Mouse (Mus musculus) ZHBTc4 (cell line): ENCODE results near the gene Gimap7.
"Not testable (repeated sequence)": the region's sequence is repeated elsewhere in the genome, so short reads cannot be mapped to it uniquely, and the experiment has no call there.

ENCODE experiments used
- DNase-seq: peaks from one replicate; pipeline ENCODE4 v3.0.0-alpha.2; 2011; ENCODE audit warnings: low read depth, low spot score

Gimap7 gene

DNA sequence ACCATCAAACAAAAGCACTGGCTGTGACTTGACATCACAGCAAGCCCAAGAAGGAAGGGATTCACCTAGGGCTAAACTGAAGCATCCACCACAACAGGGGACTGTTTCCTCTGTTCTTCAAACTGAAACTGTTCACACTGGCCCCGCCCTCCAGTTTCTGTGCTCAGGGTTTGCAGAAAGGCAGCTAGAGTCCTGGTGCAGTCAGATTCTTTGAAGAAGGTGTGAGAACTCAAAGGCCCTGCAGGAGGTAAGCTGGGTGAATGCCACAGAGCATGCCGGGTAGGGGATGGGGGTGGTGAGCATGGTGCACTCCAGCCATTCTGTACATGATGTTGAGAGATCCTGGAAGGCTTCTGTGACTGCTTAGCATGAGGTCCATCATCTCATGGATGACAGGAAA is at the start of gene Gimap7, which contains the start of gene Gm28053:
Gimap7 (plus strand) TSS at position 167 of the 400 bp plus-strand sequence.
Gm28053 (plus strand) TSS at position 153 of the 400 bp plus-strand sequence.
- DNase-seq, result peak; percentile 62

DNA sequence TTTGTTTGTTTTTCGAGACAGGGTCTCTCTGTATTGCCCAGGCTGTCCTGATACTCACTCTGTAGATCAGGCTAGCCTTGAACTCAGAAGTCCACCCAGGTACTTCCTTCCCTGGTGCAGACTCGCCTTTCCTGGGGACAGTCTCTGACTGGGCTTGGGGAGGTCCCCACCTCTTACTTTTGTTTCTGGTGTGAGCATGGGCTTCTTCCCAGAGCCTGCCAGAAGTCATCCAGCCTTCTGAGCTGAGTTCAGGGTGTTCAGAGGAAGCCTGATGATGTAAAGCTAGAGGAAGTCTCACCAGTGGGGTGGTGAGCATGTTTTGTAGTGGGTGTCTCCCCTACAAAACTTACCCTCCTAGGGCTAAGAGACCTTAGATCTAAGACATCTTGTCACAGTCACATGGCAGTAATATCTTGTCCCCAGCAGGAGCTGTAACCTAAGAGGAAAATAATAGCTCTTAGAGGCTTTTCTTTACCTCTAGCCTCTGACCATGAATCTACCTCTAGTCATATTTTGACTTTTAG is 48.9 kb upstream of the Gimap7 start:
- DNase-seq, result no peak

- peak; percentile 42 for DNase-seq
Measured at GRCm38 (mm10) chr6:48674291-48675058, 43.9 kb upstream of the Gimap7 start.

DNA sequence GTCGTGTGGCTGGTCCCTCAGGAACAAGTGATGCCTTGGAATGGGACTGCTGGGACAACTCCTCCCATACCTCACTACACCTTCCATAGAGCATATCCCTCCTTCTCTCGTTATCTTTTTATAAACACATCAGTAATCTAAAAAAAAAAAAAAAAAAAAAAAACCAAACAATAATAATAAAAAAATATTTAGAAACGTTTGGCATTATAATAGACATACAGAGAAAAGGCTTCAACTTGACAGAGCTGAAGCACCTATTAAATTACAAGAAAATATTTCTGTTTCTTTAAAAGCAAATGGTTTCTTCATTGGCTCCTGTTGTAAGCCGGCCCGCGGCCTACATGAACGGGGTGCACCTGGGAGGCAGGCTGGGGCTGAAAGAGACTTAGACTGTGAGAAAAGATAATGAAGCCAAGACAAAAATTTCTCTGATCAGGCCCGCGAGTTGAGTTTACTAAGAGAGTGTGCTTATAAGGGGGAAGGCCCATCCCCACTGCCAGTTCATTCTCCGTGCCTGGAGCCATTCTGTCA is 43.0 kb upstream of the Gimap7 start:
- no peak for DNase-seq

DNA sequence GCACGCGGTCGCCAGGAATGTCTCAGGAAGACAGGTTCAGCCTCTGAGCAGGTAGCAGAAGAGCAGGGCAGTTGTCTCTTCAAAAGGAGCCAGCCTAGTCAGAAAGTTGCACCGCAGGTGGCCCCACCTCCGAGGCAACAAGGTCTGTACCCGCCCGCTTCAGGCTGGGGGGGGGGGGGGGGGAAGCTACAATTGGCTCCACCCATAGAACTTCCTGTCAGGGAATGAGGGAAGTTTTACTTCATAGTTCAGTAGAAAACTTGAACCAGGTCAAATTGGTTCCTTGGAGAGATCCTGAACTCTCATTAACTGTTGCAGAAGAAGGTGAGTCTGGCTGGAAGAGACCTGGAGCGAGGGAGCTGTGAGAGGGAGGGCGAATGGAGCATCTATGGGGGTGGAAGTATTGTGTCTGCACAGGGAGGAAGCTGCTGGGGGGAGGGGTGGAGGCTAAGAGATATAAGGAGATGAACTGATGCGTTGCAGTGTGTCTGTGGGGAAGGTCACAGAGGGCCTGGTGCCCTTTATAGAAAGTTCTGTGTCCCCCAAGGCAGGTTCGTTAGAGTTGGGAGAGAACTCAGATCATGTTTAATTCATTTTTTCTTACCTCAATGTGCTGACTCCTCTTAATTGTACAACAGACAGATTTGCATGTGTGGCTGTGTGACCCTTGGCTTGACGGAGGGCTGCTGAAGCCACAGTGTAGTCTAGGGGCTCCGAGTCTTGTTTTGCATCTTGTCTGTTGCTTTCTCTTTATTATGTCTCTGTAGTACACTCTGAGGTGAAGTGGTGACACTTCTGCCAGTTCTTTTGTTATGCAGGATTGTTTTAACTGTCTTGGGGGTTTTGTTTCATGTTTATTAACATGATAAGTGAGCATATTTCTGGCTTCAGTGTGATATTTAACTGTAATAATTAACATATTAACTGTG is 42.2 kb upstream of the Gimap7 start, which contains the start of gene Gimap9:
Gimap9 (plus strand) TSS at position 199 of the 929 bp plus-strand sequence.
- peak; percentile 81 for DNase-seq

DNA sequence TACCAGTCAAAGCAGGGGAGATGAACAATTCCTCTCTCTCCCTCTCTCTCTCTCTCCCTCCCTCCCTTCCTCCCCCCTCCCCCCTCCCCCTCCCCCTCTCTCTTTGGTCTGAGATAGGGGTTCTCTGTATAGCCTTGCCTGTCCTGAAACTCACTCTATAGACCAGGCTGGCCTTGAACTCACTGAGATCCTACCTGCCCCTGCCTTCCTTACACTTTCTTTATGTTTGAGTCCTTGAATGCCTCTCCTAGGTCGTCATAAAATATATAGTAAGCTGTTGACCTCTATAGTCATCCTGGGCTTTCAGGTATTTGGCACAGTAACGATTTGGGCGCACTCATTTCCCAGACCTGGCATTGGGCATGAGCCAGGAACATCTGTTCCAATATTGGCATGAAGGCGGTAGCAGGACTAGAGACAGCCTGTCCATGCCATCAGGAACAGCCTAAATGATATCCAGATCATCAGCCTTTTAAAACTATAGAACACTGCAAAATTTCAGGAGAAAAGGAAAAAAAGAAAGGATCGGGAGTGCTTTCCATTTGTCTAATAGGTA is 41.5 kb upstream of the Gimap7 start:
- DNase-seq, result no peak

DNA sequence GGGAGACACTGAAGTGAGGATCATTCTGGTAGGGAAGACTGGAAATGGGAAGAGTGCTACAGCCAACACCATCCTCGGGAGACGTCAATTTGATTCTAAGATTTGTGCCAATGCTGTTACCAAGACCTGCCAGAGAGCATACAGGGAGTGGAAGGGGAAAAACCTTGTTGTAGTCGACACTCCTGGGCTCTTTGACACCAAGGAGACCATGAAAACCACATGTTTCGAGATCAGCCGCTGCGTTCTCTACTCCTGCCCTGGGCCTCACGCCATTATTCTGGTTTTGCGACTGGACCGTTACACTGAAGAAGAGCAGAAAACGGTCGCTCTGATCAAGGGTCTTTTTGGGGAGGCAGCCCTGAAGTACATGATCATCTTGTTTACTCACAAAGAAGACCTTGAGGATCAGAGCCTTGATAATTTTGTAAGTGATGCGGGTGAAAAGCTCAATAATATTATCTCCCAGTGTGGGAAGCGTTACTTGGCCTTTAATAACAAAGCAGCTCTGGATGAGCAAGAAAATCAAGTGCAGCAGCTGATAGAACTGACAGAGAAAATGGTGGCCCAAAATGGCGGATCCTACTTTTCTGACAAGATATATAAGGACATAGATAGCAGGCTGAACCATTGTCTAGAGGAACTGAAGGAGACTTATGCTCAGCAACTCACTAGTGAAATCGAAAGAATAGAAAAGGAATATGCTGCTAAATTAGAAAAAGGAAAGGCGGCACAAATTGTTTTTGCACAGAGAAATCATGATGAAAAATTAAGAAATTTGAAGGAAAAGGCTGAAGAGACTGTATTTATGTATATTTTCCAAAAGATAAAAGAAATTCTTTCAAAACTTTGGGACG is 40.7 kb upstream of the Gimap7 start:
- no peak for DNase-seq

DNA sequence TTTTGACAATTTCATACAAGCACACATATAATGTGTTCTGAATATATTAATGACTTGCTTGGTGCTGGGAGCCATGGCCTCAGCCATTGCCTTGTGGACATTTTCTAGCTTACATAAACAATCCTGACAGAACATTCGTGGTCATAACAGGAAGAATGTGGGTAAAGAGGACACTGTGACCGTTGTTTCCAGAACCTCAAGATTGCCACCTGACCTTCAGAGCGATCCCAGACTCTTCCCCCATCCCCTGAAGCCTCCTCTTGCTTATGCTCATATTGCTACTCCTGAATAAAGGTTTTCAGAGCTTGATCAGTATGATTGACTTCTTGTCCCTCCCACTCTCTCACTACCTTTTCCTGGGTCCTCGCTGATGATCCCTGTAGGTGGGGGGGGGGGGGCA is 40.0 kb upstream of the Gimap7 start:
- no peak for DNase-seq

DNA sequence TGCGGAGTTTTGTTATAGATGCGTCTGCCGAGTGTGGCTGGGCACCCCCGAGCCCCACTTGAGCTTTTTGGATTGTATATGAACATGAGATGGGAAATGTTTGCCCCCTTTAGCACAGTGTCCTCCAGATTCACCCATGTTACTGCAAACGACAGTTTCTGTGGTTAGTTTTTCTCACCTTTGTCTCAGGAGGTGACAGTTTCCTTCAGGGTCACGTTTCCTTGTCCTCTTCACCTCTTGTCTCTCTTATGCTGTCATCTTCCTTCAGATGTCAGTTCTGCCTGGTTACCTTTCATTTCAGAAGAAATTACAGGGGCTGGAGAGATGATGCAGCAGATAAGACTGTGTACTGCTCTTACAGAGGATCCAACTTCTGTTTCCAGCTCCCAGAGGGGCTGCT is 38.7 kb upstream of the Gimap7 start:
- no peak for DNase-seq

- DNase-seq, result no peak
Measured at GRCm38 (mm10) chr6:48680421-48680820, 38.0 kb upstream of the Gimap7 start.

GRCm38 (mm10) chr6:48681472-48682090 is 36.8 kb upstream of the Gimap7 start:
- no peak for DNase-seq

DNA sequence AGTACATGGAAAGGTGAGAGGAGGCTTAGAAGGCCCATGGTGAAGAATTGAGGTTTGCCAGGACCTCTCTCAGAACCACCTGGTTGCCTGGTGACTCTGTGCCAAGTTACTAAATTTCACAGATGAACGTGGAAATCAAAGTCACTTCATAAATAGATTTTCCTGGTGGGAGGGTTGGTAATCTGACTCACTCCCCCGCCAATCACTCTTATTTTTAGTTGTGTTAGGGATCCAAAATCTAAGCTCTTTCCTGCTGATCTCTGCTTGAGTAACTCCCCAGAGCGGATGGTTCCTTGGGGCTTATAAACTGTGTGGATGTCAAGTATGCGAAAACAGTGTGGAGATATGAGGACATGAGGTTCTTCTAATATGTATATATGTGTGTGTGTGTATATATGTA is 36.1 kb upstream of the Gimap7 start:
- no peak for DNase-seq

GRCm38 (mm10) chr6:48683263-48683821 is 35.1 kb upstream of the Gimap7 start:
- not testable (repeated sequence) for DNase-seq

GRCm38 (mm10) chr6:48684319-48684718 is 34.1 kb upstream of the Gimap7 start, which contains the start of gene Gimap4:
Gene Gimap4, plus strand, starts transcription at chr6:48684549.
- DNase-seq, result no peak

- DNase-seq, result no peak
Measured at GRCm38 (mm10) chr6:48684806-48685205, 33.6 kb upstream of the Gimap7 start.

GRCm38 (mm10) chr6:48685251-48685650 is 33.2 kb upstream of the Gimap7 start:
- DNase-seq, result no peak

- no peak for DNase-seq
Measured at GRCm38 (mm10) chr6:48685694-48686665, 32.4 kb upstream of the Gimap7 start.

GRCm38 (mm10) chr6:48687077-48687476 is 31.3 kb upstream of the Gimap7 start:
- DNase-seq, result no peak

DNA sequence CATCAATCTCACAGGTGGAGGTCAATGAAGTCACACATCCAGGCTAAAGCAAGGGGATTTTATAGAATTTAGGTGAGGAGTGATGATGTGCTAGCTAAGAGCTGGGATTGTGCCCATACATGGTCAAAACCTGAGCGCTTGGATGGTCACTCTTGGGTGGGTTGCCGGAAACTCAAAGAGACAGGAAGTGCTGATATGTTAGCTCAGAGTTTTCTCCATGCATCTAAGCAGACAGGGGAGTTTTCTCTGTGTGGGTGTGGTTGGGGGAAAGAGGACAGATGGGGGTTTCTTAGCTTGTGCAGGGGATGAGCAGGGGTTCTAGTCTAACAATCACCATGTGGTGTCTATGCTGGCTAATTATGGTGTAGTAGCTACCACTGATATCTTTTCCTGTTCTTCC is 29.1 kb upstream of the Gimap7 start:
- no peak for DNase-seq
